Mouse (Mus musculus): ENCODE measurements around the gene Nudt15. TPM values are rescaled to one million over a fixed set of nuclear protein-coding genes. Genes with fewer than 3 reads are reported as not detected.

Nudt15 gene
- polyA plus RNA-seq, 1 experiment, result 3.6 TPM

DNA sequence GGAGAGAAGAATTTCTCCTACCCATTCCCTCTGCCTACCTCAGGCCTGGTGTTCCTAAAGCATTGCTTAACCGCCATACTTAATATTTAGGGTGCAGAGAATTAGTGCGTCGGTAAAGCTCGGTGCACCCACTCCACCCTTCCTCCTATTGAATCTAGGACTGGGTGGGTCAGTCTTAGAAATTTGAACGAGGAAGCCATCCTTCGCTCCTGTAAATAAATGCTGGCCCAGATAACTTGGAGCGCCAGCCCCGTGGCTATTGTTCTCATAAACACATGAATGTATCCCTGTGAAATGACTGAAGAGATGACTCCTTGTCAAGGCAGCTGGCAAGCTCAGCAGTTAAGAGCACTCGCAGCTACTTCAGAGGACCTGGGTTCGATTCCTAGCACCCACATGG lies 71.0 kb downstream of the Nudt15 start:
- H3K36me3 ChIP-seq (ENCODE audit: control insufficient read depth, insufficient read depth, low read length), result no peaks in the 10 kb centered on the region
- no peak for DNase-seq
- WGBS, result 95% methylated on average over 10 of the region's 10 CpGs
- H3K27me3 ChIP-seq (ENCODE audit: control insufficient read depth, insufficient read depth, low read length), result no peaks in the 10 kb centered on the region
- H3K4me3 ChIP-seq (ENCODE audit: control insufficient read depth, insufficient read depth, low read length), result no peak overlapping the region
- TF ChIP-seq CTCF (IDR thresholded peaks at IDR 0.05; ENCODE audit: borderline replicate concordance, control insufficient read depth, extremely low read depth, insufficient read depth, low read length, poor library complexity), result no peak
- TF ChIP-seq POLR2A (IDR thresholded peaks at IDR 0.05; ENCODE audit: control insufficient read depth, extremely low read depth, insufficient read depth, low read length, poor library complexity), result no peak
- H3K27ac ChIP-seq (ENCODE audit: control insufficient read depth, insufficient read depth, low read length), result no peak overlapping the region
- no peaks in the 10 kb centered on the region for H3K4me1 ChIP-seq (replicated peaks; ENCODE audit: control insufficient read depth, insufficient read depth, low read length)

DNA sequence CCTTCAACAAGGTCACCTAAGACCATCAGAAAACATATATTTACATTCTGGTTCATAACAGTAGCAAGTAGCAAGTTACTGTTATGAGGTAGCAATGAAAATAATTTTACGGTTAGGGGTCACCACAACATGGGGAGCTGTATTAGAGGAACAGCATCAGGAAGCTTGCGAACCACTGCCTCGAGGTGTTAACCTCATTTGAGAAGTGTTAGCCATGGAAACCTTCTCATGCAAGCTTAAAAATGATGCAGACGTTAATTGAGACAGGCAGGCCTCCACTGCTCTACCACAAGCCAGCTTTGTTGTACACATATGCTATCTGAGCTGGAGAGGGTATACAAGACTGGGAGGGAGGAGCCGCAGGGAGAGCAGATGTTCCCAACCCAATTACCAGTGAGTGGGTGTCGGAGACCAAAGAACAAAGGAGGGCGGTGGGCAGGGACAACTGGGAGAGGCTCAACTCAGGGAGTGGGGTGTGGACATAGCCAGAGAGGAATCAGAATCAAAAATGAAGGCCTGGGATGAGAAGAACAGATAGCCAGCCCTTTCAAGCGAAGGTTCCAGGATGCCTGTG lies 71.6 kb downstream of the Nudt15 start:
- 84% methylated on average over 8 of the region's 8 CpGs for whole genome bisulfite sequencing
- TF ChIP-seq POLR2A (IDR thresholded peaks at IDR 0.05; ENCODE audit: control insufficient read depth, extremely low read depth, insufficient read depth, low read length, poor library complexity) (no peak), CTCF (IDR thresholded peaks at IDR 0.05; ENCODE audit: borderline replicate concordance, control insufficient read depth, extremely low read depth, insufficient read depth, low read length, poor library complexity) (no peak)
- Histone ChIP-seq H3K36me3 (ENCODE audit: control insufficient read depth, insufficient read depth, low read length) (no peaks in the 10 kb centered on the region), H3K27ac (ENCODE audit: control insufficient read depth, insufficient read depth, low read length) (no peak overlapping the region), H3K27me3 (ENCODE audit: control insufficient read depth, insufficient read depth, low read length) (no peaks in the 10 kb centered on the region), H3K4me3 (ENCODE audit: control insufficient read depth, insufficient read depth, low read length) (no peak overlapping the region), H3K4me1 (replicated peaks; ENCODE audit: control insufficient read depth, insufficient read depth, low read length) (no peaks in the 10 kb centered on the region)
- no peak for DNase-seq

DNA sequence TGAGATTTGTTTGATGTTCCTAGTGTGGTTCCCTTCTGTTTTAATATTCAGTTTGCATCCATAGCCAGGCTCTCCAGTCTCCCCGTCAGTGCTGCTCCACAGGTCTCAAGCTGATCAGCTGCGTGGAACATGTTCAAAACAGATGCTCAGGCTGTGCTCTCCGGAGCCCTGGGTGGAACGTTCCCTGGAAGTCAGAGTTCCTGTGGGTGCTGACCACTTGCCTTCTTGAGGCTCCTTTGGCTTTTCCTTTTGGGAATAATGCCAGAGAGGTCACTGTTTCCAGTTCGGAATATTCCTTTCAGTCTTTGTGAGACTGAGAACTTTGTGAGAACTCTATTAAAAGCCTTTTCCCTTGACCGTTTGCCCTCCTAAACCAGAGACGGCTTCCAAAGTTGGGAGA lies 72.5 kb downstream of the Nudt15 start:
- TF ChIP-seq POLR2A (IDR thresholded peaks at IDR 0.05; ENCODE audit: control insufficient read depth, extremely low read depth, insufficient read depth, low read length, poor library complexity) (no peak), CTCF (IDR thresholded peaks at IDR 0.05; ENCODE audit: borderline replicate concordance, control insufficient read depth, extremely low read depth, insufficient read depth, low read length, poor library complexity) (no peak)
- DNase-seq, result no peak
- H3K36me3 ChIP-seq (ENCODE audit: control insufficient read depth, insufficient read depth, low read length), result no peaks in the 10 kb centered on the region
- no peaks in the 10 kb centered on the region for H3K27me3 ChIP-seq (ENCODE audit: control insufficient read depth, insufficient read depth, low read length)
- no peak overlapping the region for H3K4me3 ChIP-seq (ENCODE audit: control insufficient read depth, insufficient read depth, low read length)
- no peak overlapping the region for H3K27ac ChIP-seq (ENCODE audit: control insufficient read depth, insufficient read depth, low read length)
- WGBS, result 96% methylated on average over 7 of the region's 7 CpGs
- peaks cover 2% of the 10 kb centered on the region for H3K4me1 ChIP-seq (replicated peaks; ENCODE audit: control insufficient read depth, insufficient read depth, low read length)

DNA sequence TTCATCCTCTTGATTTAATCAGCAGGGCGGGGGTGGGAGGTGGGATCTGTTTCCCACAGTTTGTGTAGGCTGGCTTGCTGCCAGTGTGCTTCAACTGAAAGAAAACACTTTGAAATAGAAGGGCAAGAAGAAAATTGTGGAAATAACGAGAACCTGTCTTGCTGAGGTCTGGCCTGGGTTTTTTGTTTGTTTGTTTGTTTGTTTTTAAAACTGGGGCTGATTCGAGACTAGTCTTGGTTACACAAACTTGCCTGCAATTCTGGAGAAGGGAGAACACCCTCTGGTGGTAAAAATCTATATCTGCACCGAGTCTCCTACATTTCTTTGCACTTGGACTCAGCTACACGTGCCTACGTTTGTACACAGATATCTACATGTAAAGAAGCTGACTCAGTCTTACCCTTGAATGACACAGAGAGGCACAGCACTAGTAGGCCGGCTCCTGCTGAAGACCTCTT lies 73.4 kb downstream of the Nudt15 start:
- peaks cover 2% of the 10 kb centered on the region for H3K4me1 ChIP-seq (replicated peaks; ENCODE audit: control insufficient read depth, insufficient read depth, low read length)
- no peak overlapping the region for H3K27ac ChIP-seq (ENCODE audit: control insufficient read depth, insufficient read depth, low read length)
- peak; percentile 35 for DNase-seq
- H3K4me3 ChIP-seq (ENCODE audit: control insufficient read depth, insufficient read depth, low read length), result no peak overlapping the region
- TF ChIP-seq POLR2A (IDR thresholded peaks at IDR 0.05; ENCODE audit: control insufficient read depth, extremely low read depth, insufficient read depth, low read length, poor library complexity) (no peak), CTCF (IDR thresholded peaks at IDR 0.05; ENCODE audit: borderline replicate concordance, control insufficient read depth, extremely low read depth, insufficient read depth, low read length, poor library complexity) (no peak)
- WGBS, result 10% methylated on average over 7 of the region's 7 CpGs
- H3K27me3 ChIP-seq (ENCODE audit: control insufficient read depth, insufficient read depth, low read length), result no peaks in the 10 kb centered on the region
- no peaks in the 10 kb centered on the region for H3K36me3 ChIP-seq (ENCODE audit: control insufficient read depth, insufficient read depth, low read length)

DNA sequence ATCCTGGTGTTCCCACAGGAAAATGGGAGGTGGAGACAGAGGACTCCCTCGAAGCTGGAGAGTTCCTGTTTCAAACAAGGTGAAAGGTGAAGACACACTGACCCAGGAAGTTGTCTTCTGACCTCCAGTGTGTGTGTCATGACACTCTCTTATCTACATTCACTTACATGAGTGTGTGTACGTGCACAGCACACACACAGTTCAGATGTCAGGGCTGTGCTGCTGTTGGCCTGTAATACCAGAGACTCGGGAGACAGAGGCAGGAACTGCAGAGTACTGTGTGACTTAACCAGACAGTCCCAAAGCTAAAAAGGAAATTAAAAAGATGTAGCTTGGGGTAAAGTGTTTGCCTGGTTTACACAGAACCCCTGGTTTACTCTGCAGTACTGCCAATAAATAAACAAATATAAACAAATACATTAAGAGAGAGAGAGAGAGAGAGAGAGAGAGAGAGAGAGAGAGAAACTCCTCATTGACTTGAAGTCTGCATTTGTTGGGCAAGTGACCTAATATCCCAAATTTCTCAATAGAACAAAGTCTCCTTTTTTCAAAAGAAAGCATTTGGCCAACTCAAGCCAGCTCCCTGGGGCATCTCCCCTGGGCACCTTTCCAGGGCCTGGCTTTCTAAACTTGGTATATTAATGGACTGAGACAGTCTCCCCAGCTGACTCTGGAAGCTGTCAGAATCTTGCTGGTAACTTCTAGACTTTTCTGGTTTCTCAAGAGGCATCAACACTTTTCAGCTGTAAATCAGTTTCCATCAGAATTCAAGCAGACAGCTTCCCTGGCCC lies 74.2 kb downstream of the Nudt15 start:
- WGBS, result 68% methylated on average over 3 of the region's 3 CpGs
- Histone ChIP-seq H3K36me3 (ENCODE audit: control insufficient read depth, insufficient read depth, low read length) (no peaks in the 10 kb centered on the region), H3K4me1 (replicated peaks; ENCODE audit: control insufficient read depth, insufficient read depth, low read length) (peaks cover 2% of the 10 kb centered on the region), H3K27ac (ENCODE audit: control insufficient read depth, insufficient read depth, low read length) (no peak overlapping the region), H3K27me3 (ENCODE audit: control insufficient read depth, insufficient read depth, low read length) (no peaks in the 10 kb centered on the region), H3K4me3 (ENCODE audit: control insufficient read depth, insufficient read depth, low read length) (no peak overlapping the region)
- no peak for DNase-seq
- TF ChIP-seq CTCF (IDR thresholded peaks at IDR 0.05; ENCODE audit: borderline replicate concordance, control insufficient read depth, extremely low read depth, insufficient read depth, low read length, poor library complexity), result no peak
- TF ChIP-seq POLR2A (IDR thresholded peaks at IDR 0.05; ENCODE audit: control insufficient read depth, extremely low read depth, insufficient read depth, low read length, poor library complexity), result no peak

DNA sequence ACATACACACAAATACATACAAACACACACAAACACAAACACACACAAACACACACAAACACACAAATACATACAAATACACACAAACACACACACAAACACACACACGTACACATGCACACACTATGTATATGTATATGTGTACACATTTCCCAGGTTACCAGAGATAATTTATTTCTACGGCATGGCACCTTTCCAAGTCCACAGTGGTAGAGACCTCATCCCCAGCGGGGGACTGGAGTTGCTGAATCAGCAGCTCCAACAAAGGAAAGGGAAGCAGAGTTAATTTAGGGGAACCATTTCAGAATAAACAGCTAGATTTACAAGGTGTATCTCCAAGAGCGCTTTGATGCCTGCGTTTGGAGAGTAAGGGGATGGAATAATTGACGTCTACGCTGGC lies 75.8 kb downstream of the Nudt15 start:
- no peak overlapping the region for H3K4me3 ChIP-seq (ENCODE audit: control insufficient read depth, insufficient read depth, low read length)
- WGBS, result 83% methylated on average over 7 of the region's 7 CpGs
- H3K27me3 ChIP-seq (ENCODE audit: control insufficient read depth, insufficient read depth, low read length), result no peaks in the 10 kb centered on the region
- TF ChIP-seq POLR2A (IDR thresholded peaks at IDR 0.05; ENCODE audit: control insufficient read depth, extremely low read depth, insufficient read depth, low read length, poor library complexity) (no peak), CTCF (IDR thresholded peaks at IDR 0.05; ENCODE audit: borderline replicate concordance, control insufficient read depth, extremely low read depth, insufficient read depth, low read length, poor library complexity) (no peak)
- peaks cover 2% of the 10 kb centered on the region for H3K4me1 ChIP-seq (replicated peaks; ENCODE audit: control insufficient read depth, insufficient read depth, low read length)
- no peak for DNase-seq
- no peaks in the 10 kb centered on the region for H3K36me3 ChIP-seq (ENCODE audit: control insufficient read depth, insufficient read depth, low read length)
- H3K27ac ChIP-seq (ENCODE audit: control insufficient read depth, insufficient read depth, low read length), result no peak overlapping the region
